Comparison of ENCODE assay signal across 10 mouse cellular contexts in the genomic region with DNA sequence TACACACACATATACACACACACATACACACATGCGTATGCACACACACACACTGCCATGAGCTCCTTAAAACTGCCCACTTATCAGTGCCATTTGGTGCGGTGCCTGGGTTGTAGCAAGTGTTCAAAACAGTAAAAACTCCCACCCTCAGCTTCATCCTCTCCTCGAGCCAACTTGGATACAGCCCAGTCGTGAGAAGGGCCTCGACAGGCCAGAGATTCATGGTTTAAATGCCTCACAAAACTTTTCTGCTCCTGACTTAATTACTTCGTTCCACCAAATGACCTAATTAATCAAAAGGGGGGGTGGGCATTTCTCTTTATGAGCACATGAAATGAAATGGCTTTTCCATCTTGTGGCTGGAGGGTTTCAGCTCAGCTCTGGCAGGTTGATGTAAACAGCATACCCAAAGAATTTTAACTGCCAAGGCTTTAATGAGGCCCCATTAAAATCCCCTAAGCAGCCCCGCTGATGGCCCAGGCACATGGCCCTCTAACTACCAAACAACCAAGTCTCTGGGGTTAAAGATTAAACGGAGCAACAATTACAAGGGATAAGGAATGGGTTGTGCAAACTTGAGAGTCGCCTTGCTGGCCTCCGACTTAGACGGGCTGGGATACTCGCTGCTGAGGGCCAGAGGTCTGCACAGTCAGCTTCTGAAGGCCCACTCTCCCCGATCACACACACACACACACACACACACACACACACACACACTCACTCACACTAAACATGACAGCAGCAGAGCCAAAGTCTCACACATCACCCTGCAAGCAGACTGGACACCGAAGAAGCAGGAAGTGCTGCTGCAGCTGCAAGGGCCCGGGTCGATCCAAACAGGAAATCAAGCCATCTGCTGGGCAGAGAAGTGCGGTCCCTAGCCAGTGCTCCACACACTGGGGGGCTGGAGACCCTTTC. TPM values are rescaled to one million over a fixed set of nuclear protein-coding genes. Genes with fewer than 3 reads are reported as not detected.
DNase-seq lines count a peak whose midpoint lies in the region; ATAC-seq and TF ChIP-seq lines count a peak whose summit lies in the region.
"Had no signal": no experiment of that assay in that cellular context is flagged by ENCODE, and none has a peak within 500 bp of the region (broad histone marks: within the 10 kb centered on the region; RNA-seq: fewer than 3 reads in every experiment).

No protein-coding gene starts in this region.

- no peaks in the 10 kb centered on the region for H3K27me3 ChIP-seq in intestine, postnatal 0 days (replicated peaks; ENCODE audit: control insufficient read depth, insufficient read depth, low read length)
- H3K27me3 ChIP-seq in liver, embryonic 15.5 days: no peaks in the 10 kb centered on the region
- H3K27me3 ChIP-seq in stomach, embryonic 15.5 days (replicated peaks): no peaks in the 10 kb centered on the region
- H3K27me3 ChIP-seq: CH12.LX; embryonic facial prominence, embryonic 13.5 days had no signal

- peak overlapping the region; percentile 22 for H3K4me2 ChIP-seq in intestine, postnatal 0 days (replicated peaks; ENCODE audit: low read depth)
- H3K4me2 ChIP-seq in liver, embryonic 15.5 days: no peak overlapping the region
- H3K4me2 ChIP-seq in stomach, embryonic 15.5 days: peak overlapping the region; percentile 27; the same call in 1 of the 2 replicates
- H3K4me2 ChIP-seq: embryonic facial prominence, embryonic 13.5 days had no signal

- 0 out of 2 replicates have a peak overlapping the region, but pooled peaks have one; percentile 36 for H3K27ac ChIP-seq in layer of hippocampus, adult 2 months
- peak overlapping the region; percentile 70 for H3K27ac ChIP-seq in intestine, postnatal 0 days (ENCODE audit: low read depth, low read length)
- peak overlapping the region; percentile 19; the same call in 1 of the 2 replicates for H3K27ac ChIP-seq in liver, embryonic 15.5 days (replicated peaks)
- peak overlapping the region; percentile 85 for H3K27ac ChIP-seq in stomach, embryonic 15.5 days
- H3K27ac ChIP-seq: embryonic facial prominence, embryonic 13.5 days had no signal

- H3K4me1 ChIP-seq in intestine, postnatal 0 days (replicated peaks; ENCODE audit: control insufficient read depth, insufficient read depth, low read length): peaks cover 11% of the 10 kb centered on the region
- H3K4me1 ChIP-seq in liver, embryonic 15.5 days (replicated peaks): peaks cover 5% of the 10 kb centered on the region; the same call in 1 of the 2 replicates
- peaks cover 13% of the 10 kb centered on the region for H3K4me1 ChIP-seq in stomach, embryonic 15.5 days

- no peak for TF ChIP-seq CTCF in layer of hippocampus, adult 2 months (conservative IDR thresholded peaks at IDR 0.05)
- peak; percentile 40 for TF ChIP-seq CTCF in intestine, postnatal 0 days (IDR thresholded peaks at IDR 0.05; ENCODE audit: low read depth)

- peak; percentile 83 for ATAC-seq in intestine, postnatal 0 days
- peak; percentile 69 for ATAC-seq in liver, embryonic 15.5 days (ENCODE audit: insufficient read depth)
- ATAC-seq in stomach, embryonic 15.5 days (ENCODE audit: insufficient read depth, low FRiP score, low read depth): peak; percentile 81
- no peak for ATAC-seq in monocyte, adult 5-6 weeks (replicated peaks; ENCODE audit: insufficient number of reproducible peaks, low FRiP score, low TSS enrichment, poor library complexity, severe bottlenecking)

- DNase-seq in layer of hippocampus, adult 2 months (ENCODE audit: low spot score in 2 of 2): no peak
- no peak for DNase-seq in layer of hippocampus, postnatal 10 days (ENCODE audit: low spot score in 2 of 2)
- peak; percentile 56 to 72 for DNase-seq in heart, adult 18-20 months
- no peak for DNase-seq in right cerebral cortex, adult 2 months (ENCODE audit: low spot score in 2 of 2)

- H3K9me3 ChIP-seq in intestine, postnatal 0 days (ENCODE audit: control insufficient read depth): no peaks in the 10 kb centered on the region
- no peaks in the 10 kb centered on the region; the same call in 1 of the 2 replicates for H3K9me3 ChIP-seq in liver, embryonic 15.5 days (replicated peaks)
- no peaks in the 10 kb centered on the region for H3K9me3 ChIP-seq in stomach, embryonic 15.5 days

- no peaks in the 10 kb centered on the region for H3K36me3 ChIP-seq in intestine, postnatal 0 days (ENCODE audit: control insufficient read depth, insufficient read depth)
- H3K36me3 ChIP-seq in liver, embryonic 15.5 days (replicated peaks): no peaks in the 10 kb centered on the region; the same call in 1 of the 2 replicates
- no peaks in the 10 kb centered on the region for H3K36me3 ChIP-seq in stomach, embryonic 15.5 days

- no peak overlapping the region for H3K4me3 ChIP-seq in layer of hippocampus, adult 2 months
- H3K4me3 ChIP-seq in intestine, postnatal 0 days (ENCODE audit: low read depth, low read length): no peak overlapping the region
- no peak overlapping the region for H3K4me3 ChIP-seq in liver, embryonic 15.5 days (replicated peaks)
- no peak overlapping the region for H3K4me3 ChIP-seq in stomach, embryonic 15.5 days (replicated peaks)
- H3K4me3 ChIP-seq: embryonic facial prominence, embryonic 13.5 days had no signal

- no peak overlapping the region for H3K9ac ChIP-seq in intestine, postnatal 0 days (ENCODE audit: low read depth, low read length)
- H3K9ac ChIP-seq in liver, embryonic 15.5 days: no peak overlapping the region
- H3K9ac ChIP-seq in stomach, embryonic 15.5 days: no peak overlapping the region
- H3K9ac ChIP-seq: embryonic facial prominence, embryonic 13.5 days had no signal

- 7% methylated on average over 17 of the region's 17 CpGs for WGBS in intestine, postnatal 0 days
- WGBS in liver, embryonic 15.5 days (ENCODE audit: insufficient replicate concordance): 26% methylated on average over 17 of the region's 17 CpGs
- WGBS in stomach, embryonic 15.5 days: 13% methylated on average over 17 of the region's 17 CpGs

RNA-seq across cellular contexts. Expression of gene Klhl3, which starts 55.2 kb away (rescaled TPM):
- total RNA-seq in layer of hippocampus, adult 2 months (2021): 10 to 100 TPM; 48.3 to 48.4 TPM
- 10 to 100 TPM; 25.0 to 27.8 TPM for total RNA-seq in layer of hippocampus, postnatal 10 days (2021)
- 1 to 10 TPM; 2.7 to 3.5 TPM for total RNA-seq in heart, adult 18-20 months (2021)
- 0.74 and 0.95 TPM in 2 replicates for polyA plus RNA-seq in intestine, postnatal 0 days (2015; fragmentation: Nextera tagmentation; extraction: Ambion mirVana)
- 1.1 and 1.4 TPM in 2 replicates for polyA plus RNA-seq in liver, embryonic 15.5 days (2015; fragmentation: Nextera tagmentation; extraction: Ambion mirVana)
- polyA plus RNA-seq in stomach, embryonic 15.5 days (2015; fragmentation: Nextera tagmentation; extraction: Ambion mirVana): 3.2 and 3.4 TPM in 2 replicates
- 0.19 to 0.29 TPM in 2 of 3 replicates, not detected in the other for total RNA-seq in monocyte, adult 5-6 weeks (2017)
- total RNA-seq: CH12.LX had no signal

Comparison
In these comparisons a context has a peak if more than half of its experiments do, and no peak if none do; other contexts are left out.
1. DNase-seq: peak in heart, adult 18-20 months (2 of 2); none in layer of hippocampus, adult 2 months (0 of 2), layer of hippocampus, postnatal 10 days (0 of 2) and right cerebral cortex, adult 2 months (0 of 2).
2. H3K27ac ChIP-seq: peak in every context shown above with its lines; median percentile 85 in stomach, embryonic 15.5 days; 70 in intestine, postnatal 0 days; 36 in layer of hippocampus, adult 2 months; 19 in liver, embryonic 15.5 days.
3. RNA of gene Klhl3, which starts 55.2 kb away (total RNA-seq): 48.3 to 48.4 TPM in layer of hippocampus, adult 2 months and 25.0 to 27.8 TPM in layer of hippocampus, postnatal 10 days; 2.7 to 3.5 TPM in heart, adult 18-20 months and 0.19 to 0.29 TPM in monocyte, adult 5-6 weeks; every median in the first group is over 4 times any median in the second.